Mouse (Mus musculus) ES-E14 (cell line): Measurements from ENCODE around the gene Pklr.

ENCODE experiments used
- CHD2 ChIP-seq: IDR thresholded peaks from 2 replicates; pipeline ENCODE4 v1.6.1; 2014; ENCODE audit warnings: mild to moderate bottlenecking, low read depth, low read length, inconsistent platforms
- HCFC1 ChIP-seq: IDR thresholded peaks from 2 replicates; pipeline ENCODE4 v1.6.1; 2012; ENCODE audit warnings: low read length, inconsistent platforms, borderline replicate concordance; ENCODE audit not compliant: insufficient read depth

GRCm38 (mm10) chr3:89131816-89132215 is 4.1 kb upstream of the Pklr start:
- no peak for TF ChIP-seq HCFC1
- no peak for TF ChIP-seq CHD2
